Mouse (Mus musculus) embryonic facial prominence, embryonic 11.5 days (tissue): ENCODE data around the gene Sdk1. TPM values are rescaled to one million over a fixed set of nuclear protein-coding genes. Genes with fewer than 3 reads are reported as not detected.

ENCODE experiments used
- ATAC-seq: fragments of 200-750 bp; cut with Nextera tagmentation; replicated peaks from 2 replicates; pipeline ENCODE4 v1.8.0; 2017; ENCODE audit warnings: low read depth; ENCODE audit not compliant: insufficient number of reproducible peaks, low FRiP score, low TSS enrichment
- DNase-seq: peaks from one replicate; pipeline ENCODE4 v3.0.0-alpha.2; 2015; ENCODE audit warnings: low spot score
- H3K27ac ChIP-seq: fragments of 300-500 bp; sonication (generic); replicated peaks from 2 replicates; pipeline ENCODE4 v1.5.1; 2014; ENCODE audit warnings: mild to moderate bottlenecking, low read depth, low read length, control low read depth
- H3K27me3 ChIP-seq: fragments of 300-500 bp; sonication (generic); 2 replicates; pipeline ENCODE4 v1.6.1; 2014; ENCODE audit warnings: mild to moderate bottlenecking, low read length, moderate library complexity, mixed read lengths; ENCODE audit not compliant: control insufficient read depth, insufficient read depth
- H3K36me3 ChIP-seq: fragments of 300-500 bp; sonication (generic); replicated peaks from 2 replicates; pipeline ENCODE4 v1.6.1; 2014; ENCODE audit warnings: low read depth, mild to moderate bottlenecking, low read length, moderate library complexity, mixed read lengths; ENCODE audit not compliant: control insufficient read depth, insufficient read depth
- H3K4me1 ChIP-seq: fragments of 300-500 bp; sonication (generic); 2 replicates; pipeline ENCODE4 v1.6.1; 2014; ENCODE audit warnings: low read length, mixed read lengths; ENCODE audit not compliant: control insufficient read depth, insufficient read depth
- H3K4me2 ChIP-seq: fragments of 300-500 bp; sonication (generic); 2 replicates; pipeline ENCODE4 v1.6.1; 2014; ENCODE audit warnings: low read depth, mild to moderate bottlenecking, control low read depth, low read length, moderate library complexity
- H3K4me3 ChIP-seq: fragments of 300-500 bp; sonication (generic); 2 replicates; pipeline ENCODE4 v1.5.1; 2014; ENCODE audit warnings: low read depth, low read length, control low read depth
- H3K9ac ChIP-seq: fragments of 300-500 bp; sonication (generic); replicated peaks from 2 replicates; pipeline ENCODE4 v1.6.1; 2014; ENCODE audit warnings: mild to moderate bottlenecking, control low read depth, low read length
- H3K9me3 ChIP-seq: fragments of 300-500 bp; sonication (generic); replicated peaks from 2 replicates; pipeline ENCODE4 v1.6.1; 2016; ENCODE audit warnings: mild to moderate bottlenecking, low read length, inconsistent platforms, mixed read lengths; ENCODE audit not compliant: control insufficient read depth
- WGBS: fragments of 180-500 bp; shearing (Covaris S2); extraction: QIAGEN DNeasy Blood & Tissue Kit; methylation state at CpG from one replicate; pipeline ENCODE4 v1.1.7; 2014; 5-methylcytosine and 5-hydroxymethylcytosine counted together
- polyA plus RNA-seq: library from polyadenylated mRNA; unstranded; fragments of >200 nt; fragmentation: Nextera tagmentation; extraction: Ambion mirVana; gene quantifications from 2 replicates; pipeline ENCODE4 v1.2.1, GENCODE M21; 2014

The Sdk1 gene
- polyA plus RNA-seq, 1 experiment from 2014 or later: 1.2 TPM

DNA sequence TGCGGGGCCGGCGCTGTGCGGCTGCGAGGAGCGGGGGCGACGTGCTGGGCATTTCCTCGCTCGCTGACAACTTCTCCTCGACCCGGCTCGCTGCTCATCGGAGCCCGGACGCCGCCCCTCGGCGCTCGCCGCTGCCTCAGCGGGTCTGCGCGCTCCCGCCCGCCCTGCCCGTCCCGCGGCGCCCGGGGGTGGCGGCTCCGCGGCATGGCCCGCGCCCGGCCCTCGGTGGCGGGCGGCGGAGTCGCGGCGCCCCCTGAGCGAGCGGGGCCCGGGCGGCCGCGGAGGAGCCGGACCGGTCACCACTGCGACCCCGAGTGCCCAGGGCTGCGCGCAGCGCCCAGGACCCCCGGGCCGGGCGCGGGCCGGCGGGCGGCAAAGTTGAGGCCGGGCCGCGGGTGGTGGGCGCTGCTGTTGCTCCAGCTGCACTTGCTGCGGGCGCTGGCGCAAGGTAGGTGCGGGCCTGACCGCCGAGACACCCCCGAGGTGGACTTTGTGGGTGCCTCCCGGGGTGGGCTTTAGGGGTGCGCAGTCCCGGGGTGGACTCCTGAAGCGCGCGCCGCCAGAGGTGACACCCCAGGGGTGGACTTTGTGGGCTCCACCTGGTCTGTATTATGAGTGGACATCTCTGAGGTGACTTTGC, 475 bp downstream of the Sdk1 start:
- peak; percentile 30 for ATAC-seq
- no peak for DNase-seq
- H3K9me3 ChIP-seq: no peaks in the 10 kb centered on the region
- 0 out of 2 replicates have a peak overlapping the region, but pooled peaks have one; percentile 41 for H3K27ac ChIP-seq
- H3K4me3 ChIP-seq: peak overlapping the region; percentile 65
- peaks cover 15% of the 10 kb centered on the region for H3K27me3 ChIP-seq
- H3K36me3 ChIP-seq: no peaks in the 10 kb centered on the region
- peak overlapping the region; percentile 99 for H3K4me2 ChIP-seq
- H3K4me1 ChIP-seq: peaks cover 6% of the 10 kb centered on the region; the same call in 1 of the 2 replicates
- H3K9ac ChIP-seq: peak overlapping the region; percentile 77
- under 1% methylated on average over 57 of the region's 82 CpGs for WGBS

- Histone ChIP-seq H3K9me3 (no peaks in the 10 kb centered on the region), H3K4me2 (peak overlapping the region; percentile 99), H3K27ac (no peak overlapping the region), H3K36me3 (no peaks in the 10 kb centered on the region), H3K4me3 (peak overlapping the region; percentile 65), H3K4me1 (peaks cover 6% of the 10 kb centered on the region; the same call in 1 of the 2 replicates), H3K9ac (peak overlapping the region; percentile 34; the same call in 1 of the 2 replicates), H3K27me3 (peaks cover 15% of the 10 kb centered on the region)
- 2% methylated on average over 33 of the region's 33 CpGs for WGBS
- no peak for ATAC-seq
- DNase-seq: peak; percentile 67
These were observed 2.1 kb downstream of the Sdk1 start for GRCm38 (mm10) chr5:141243253-141243965.

DNA sequence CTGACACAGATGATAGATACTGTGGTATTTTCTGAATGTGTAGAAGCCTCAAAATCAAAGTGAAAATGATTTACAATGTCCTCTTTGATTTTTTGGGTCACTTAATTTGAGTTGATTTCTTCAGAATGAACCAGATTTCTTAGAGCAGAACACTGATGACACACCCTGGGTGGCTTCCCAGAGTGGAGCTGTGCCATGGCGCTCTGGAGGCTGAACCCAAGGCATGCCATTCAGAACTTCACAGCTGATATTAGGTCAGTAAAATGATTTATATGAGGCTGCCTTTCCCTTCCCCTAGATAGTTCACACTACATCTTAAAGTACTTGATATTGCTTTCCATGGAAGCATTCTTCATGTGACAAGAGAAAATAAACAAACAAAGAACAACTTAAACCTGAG, 23.0 kb downstream of the Sdk1 start:
- Histone ChIP-seq H3K9ac (no peak overlapping the region), H3K4me3 (no peak overlapping the region), H3K9me3 (no peaks in the 10 kb centered on the region), H3K4me2 (no peak overlapping the region), H3K36me3 (no peaks in the 10 kb centered on the region), H3K27ac (no peak overlapping the region), H3K27me3 (no peaks in the 10 kb centered on the region), H3K4me1 (no peaks in the 10 kb centered on the region)
- no peak for DNase-seq
- 96% methylated on average over 1 of the region's 1 CpGs for WGBS
- ATAC-seq: no peak

- no peak for ATAC-seq
- Histone ChIP-seq H3K27ac (no peak overlapping the region), H3K4me1 (no peaks in the 10 kb centered on the region), H3K4me3 (no peak overlapping the region), H3K27me3 (no peaks in the 10 kb centered on the region), H3K4me2 (no peak overlapping the region), H3K9me3 (no peaks in the 10 kb centered on the region), H3K9ac (no peak overlapping the region), H3K36me3 (no peaks in the 10 kb centered on the region)
- no peak for DNase-seq
- 89% methylated on average over 6 of the region's 6 CpGs for WGBS
These were observed 35.8 kb downstream of the Sdk1 start for GRCm38 (mm10) chr5:141277112-141277511.

- no peaks in the 10 kb centered on the region for H3K4me1 ChIP-seq
- no peak overlapping the region for H3K4me2 ChIP-seq
- H3K27me3 ChIP-seq: no peaks in the 10 kb centered on the region
- DNase-seq: no peak
- no peaks in the 10 kb centered on the region for H3K9me3 ChIP-seq
- H3K4me3 ChIP-seq: no peak overlapping the region
- H3K9ac ChIP-seq: no peak overlapping the region
- ATAC-seq: no peak
- no peaks in the 10 kb centered on the region for H3K36me3 ChIP-seq
- 69% methylated on average over 2 of the region's 2 CpGs for WGBS
- H3K27ac ChIP-seq: no peak overlapping the region
These were observed 40.5 kb downstream of the Sdk1 start for GRCm38 (mm10) chr5:141281751-141282150.

GRCm38 (mm10) chr5:141289611-141290010, 48.3 kb downstream of the Sdk1 start:
- Histone ChIP-seq H3K27ac (no peak overlapping the region), H3K9me3 (no peaks in the 10 kb centered on the region), H3K4me2 (no peak overlapping the region), H3K9ac (no peak overlapping the region), H3K27me3 (no peaks in the 10 kb centered on the region), H3K36me3 (no peaks in the 10 kb centered on the region), H3K4me1 (no peaks in the 10 kb centered on the region), H3K4me3 (no peak overlapping the region)
- no peak for DNase-seq
- ATAC-seq: no peak

GRCm38 (mm10) chr5:141295240-141295639, 54.0 kb downstream of the Sdk1 start:
- ATAC-seq: no peak
- no peak for DNase-seq
- H3K4me1 ChIP-seq: no peaks in the 10 kb centered on the region
- H3K4me2 ChIP-seq: no peak overlapping the region
- no peak overlapping the region for H3K9ac ChIP-seq
- H3K4me3 ChIP-seq: no peak overlapping the region
- H3K9me3 ChIP-seq: no peaks in the 10 kb centered on the region
- H3K27ac ChIP-seq: no peak overlapping the region
- no peaks in the 10 kb centered on the region for H3K36me3 ChIP-seq
- H3K27me3 ChIP-seq: no peaks in the 10 kb centered on the region
- 86% methylated on average over 7 of the region's 7 CpGs for WGBS

GRCm38 (mm10) chr5:141302287-141302694, 61.0 kb downstream of the Sdk1 start:
- H3K4me1 ChIP-seq: no peaks in the 10 kb centered on the region
- ATAC-seq: no peak
- 81% methylated on average over 4 of the region's 4 CpGs for WGBS
- H3K36me3 ChIP-seq: no peaks in the 10 kb centered on the region
- H3K27me3 ChIP-seq: no peaks in the 10 kb centered on the region
- H3K4me2 ChIP-seq: no peak overlapping the region
- H3K9ac ChIP-seq: no peak overlapping the region
- no peak overlapping the region for H3K27ac ChIP-seq
- H3K4me3 ChIP-seq: no peak overlapping the region
- DNase-seq: no peak
- H3K9me3 ChIP-seq: no peaks in the 10 kb centered on the region
